Mouse (Mus musculus): Measurements from ENCODE around the gene Olfr118.
"Not testable (repeated sequence)": the region's sequence is repeated elsewhere in the genome, so short reads cannot be mapped to it uniquely, and the experiment has no call there.

Gene Olfr118

DNA sequence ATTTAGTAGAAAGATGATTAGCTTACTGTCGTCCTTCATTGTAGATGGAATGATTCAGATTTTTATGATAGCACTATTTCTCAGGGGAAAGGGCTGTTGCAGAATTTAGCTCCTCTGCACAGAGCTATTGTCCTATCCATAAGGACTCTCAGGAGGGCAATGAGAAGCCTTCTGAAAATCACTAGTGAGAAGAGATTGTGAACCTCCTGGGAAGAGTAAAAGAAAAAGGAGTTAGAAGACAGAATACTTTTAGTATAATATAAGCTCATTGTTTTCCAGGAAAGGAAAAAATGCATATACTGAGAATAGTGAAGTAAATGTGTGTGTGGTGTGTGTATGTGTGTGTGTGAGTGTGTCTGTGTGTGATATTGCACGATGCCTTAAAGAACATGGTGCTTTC lies at the start of gene Olfr118:
Gene Olfr118 (plus strand): TSS at position 301 of the 400 bp plus-strand sequence.
- DNase-seq = no peak

DNA sequence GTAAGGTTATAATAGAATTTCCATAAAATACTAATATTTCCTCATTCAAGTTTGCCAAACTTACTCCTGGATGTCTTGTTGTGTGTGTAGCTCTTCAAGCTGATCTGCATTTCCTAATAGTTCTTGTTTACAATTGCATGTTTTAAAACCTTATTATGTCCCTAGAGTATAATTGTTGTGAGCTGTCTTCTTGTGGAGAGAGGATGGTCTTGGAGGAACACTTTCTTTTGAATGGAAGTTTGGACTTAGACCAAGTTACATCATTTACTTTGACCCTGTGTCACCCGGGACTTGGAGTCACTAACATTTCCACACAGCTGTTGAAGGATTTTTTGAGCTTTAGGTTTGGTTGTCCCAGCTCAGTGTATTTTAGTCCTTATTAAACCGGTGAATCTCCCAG lies 39.8 kb upstream of the Olfr118 start, which contains the start of the genes Olfr115 and Olfr116:
Gene Olfr115 (minus strand): TSS at position 101 of the 400 bp plus-strand sequence.
Gene Olfr116 (minus strand): TSS at position 191 of the 400 bp plus-strand sequence.
- no peak for DNase-seq

DNA sequence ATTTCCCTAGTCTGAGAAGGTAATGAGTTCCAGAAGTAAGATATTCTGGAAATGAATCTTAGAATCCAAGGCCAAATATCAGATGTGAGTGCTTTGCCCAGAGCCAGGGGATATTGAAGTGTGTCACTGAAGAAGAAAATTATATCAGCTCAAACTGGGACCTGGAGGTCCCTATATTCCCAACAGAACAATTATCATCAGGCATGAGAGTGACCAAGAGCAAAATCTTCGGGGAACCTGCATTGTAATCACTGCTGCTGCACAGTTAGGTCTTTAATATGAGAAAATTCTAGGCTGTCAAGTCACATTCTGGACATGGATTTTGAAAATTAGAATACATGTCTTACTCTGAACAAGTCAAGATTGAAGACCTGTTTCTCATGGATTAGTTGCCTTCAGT lies 3.1 kb upstream of the Olfr118 start, which contains the start of gene Olfr117:
Gene Olfr117 (minus strand): TSS at position 101 of the 400 bp plus-strand sequence.
- no peak for DNase-seq

DNA sequence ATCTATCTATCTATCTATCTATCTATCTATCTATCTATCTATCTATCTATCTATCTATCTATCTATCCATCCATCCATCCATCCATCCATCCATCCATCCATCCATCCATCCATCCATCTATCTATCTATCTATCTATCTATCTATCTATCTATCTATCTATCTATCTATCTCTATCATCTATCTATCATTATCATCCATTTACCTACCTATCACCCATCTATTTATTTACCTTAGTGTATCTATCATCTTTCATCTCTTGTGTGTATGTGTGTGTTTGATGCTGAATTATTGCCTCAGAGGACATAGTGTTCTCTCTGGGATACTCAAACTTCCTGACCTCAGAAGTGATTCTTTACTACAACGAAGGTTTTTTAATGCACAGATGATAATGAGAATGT lies 29.5 kb downstream of the Olfr118 start, which contains the start of gene Olfr119:
Gene Olfr119 (plus strand): TSS at position 301 of the 400 bp plus-strand sequence.
- DNase-seq = not testable (repeated sequence)

DNA sequence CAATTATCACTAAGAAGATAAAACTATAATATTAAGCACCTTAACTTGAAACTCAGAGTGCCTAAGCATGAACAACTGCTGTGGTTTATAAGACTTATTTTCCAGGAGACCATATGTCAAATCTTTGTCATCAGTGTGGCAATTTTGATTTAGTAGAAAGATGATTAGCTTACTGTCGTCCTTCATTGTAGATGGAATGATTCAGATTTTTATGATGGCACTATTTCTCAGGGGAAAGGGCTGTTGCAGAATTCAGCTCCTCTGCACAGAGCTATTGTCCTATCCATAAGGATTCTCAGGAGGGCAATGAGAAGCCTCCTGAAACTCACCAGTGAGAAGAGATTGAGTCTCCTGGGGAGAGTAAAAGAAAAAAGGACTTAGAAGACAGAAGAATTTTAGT lies 54.7 kb downstream of the Olfr118 start, which contains the start of gene Olfr120:
Gene Olfr120 (plus strand): TSS at position 301 of the 400 bp plus-strand sequence.
- no peak for DNase-seq

Data from heart, adult 11 months (tissue).